Mouse (Mus musculus) testis, postnatal 14 days (tissue): ENCODE results near the gene Col4a3.

Source experiments
- DNase-seq: peaks from one replicate; pipeline ENCODE4 v3.0.0; 2021; ENCODE audit warnings: low spot score

The Col4a3 gene

GRCm38 (mm10) chr1:82771022-82771586, 184.4 kb downstream of the Col4a3 start, which contains the start of gene Gm47791:
Gene Gm47791 (minus strand): TSS chr1:82771243.
- peak; percentile 9 for DNase-seq
